Mouse (Mus musculus) heart, postnatal 25 days (tissue): ENCODE results near the gene Rbms1. TPM values are rescaled to one million over a fixed set of nuclear protein-coding genes. Genes with fewer than 3 reads are reported as not detected.

Experiments used
- DNase-seq: peaks from one replicate; pipeline ENCODE4 v3.0.0; 2022; ENCODE audit warnings: low spot score
- intact Hi-C: fragments of 180-260 bp; cut with DNase I; formaldehyde crosslinking; loops from one replicate; pipeline ENCODE4 v1.15.1; 2025
- total RNA-seq, 2 experiments: library from RNA; stranded (reverse); gene quantifications; 2 replicates each; pipeline ENCODE4 v1.2.3; 2021

Rbms1 gene
- total RNA-seq, 2 experiments from 2014 or later = 47.3 to 47.7 TPM

GRCm38 (mm10) chr2:60882202-60883042, 80.6 kb downstream of the Rbms1 start:
- intact Hi-C loops = loop anchor here (5.0 to 10.0 kb wide), 2 partner anchors 45 to 252 kb away; no protein-coding TSS in a partner anchor
- DNase-seq = no peak

DNA sequence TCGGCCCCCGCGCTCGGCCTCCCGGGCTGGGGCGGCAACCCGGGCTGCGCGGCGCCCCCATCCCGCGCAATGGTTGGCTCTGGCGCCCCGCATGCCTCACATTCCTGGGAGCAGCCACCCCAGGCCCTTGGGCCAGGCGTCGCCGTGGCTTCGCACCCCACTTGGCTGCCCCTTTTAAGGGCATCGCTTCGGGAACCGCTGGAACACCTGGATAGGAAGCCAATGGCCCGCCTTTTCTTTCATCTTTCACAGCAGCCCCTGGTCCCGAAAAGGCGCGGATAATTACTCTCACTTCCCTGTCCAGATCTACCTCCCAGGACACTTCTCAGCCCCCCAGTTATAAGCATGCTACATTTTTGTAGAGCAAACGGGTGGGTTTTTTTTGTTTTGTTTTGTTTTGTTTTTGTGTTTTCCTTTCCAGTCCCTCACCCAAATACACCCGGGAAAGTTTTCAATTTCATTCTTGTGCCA, 81.4 kb downstream of the Rbms1 start:
- no peak for DNase-seq

GRCm38 (mm10) chr2:60880789-60881570, 82.0 kb downstream of the Rbms1 start:
- intact Hi-C loops = loop anchor here (2.0 to 10.0 kb wide), 5 partner anchors 32 to 254 kb away; partner anchors contain the start of gene Rbms1

More for the DNA sequence above, 81.4 kb downstream of the Rbms1 start:
- intact Hi-C loops = loop anchor here (2.0 to 10.0 kb wide), 5 partner anchors 33 to 253 kb away; partner anchors contain the start of gene Rbms1

GRCm38 (mm10) chr2:60879966-60880788, 82.8 kb downstream of the Rbms1 start:
- intact Hi-C loops = loop anchor here (2.0 to 10.0 kb wide), 5 partner anchors 31 to 255 kb away; partner anchors contain the start of gene Rbms1
- no peak for DNase-seq

More at GRCm38 (mm10) chr2:60880789-60881570, 82.0 kb downstream of the Rbms1 start:
- DNase-seq = peak; percentile 73

DNA sequence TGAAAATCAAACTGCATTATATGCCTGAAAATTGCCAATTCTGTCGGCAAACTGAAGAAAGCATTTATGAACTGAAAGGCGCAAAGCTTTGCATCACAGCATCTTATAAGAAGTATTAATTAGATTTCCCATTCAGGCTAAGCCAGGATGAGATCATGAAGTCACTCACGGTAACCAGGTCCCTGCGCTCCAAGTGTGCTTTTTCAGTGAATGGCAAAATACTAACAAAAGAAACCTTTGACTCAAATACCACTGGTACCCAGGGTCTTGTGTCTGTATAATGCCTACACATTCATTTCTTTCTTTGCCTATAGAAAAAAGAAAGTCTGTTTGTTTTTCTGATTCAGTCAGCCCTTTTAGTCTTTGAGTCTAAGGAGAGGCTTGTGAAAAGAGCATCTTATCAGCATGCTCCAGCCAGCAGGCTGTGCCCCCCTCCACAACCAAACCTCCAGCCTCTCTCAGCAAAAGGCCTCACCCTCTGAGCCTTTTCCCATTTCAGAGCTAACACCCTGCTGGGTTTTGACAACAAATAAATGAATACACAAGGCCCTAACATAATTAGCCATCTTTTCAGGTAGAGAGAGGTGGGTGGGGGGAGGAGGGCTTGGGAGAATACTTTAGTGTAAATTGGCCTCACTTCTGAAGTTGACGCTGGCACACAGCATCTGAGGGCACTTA, 83.7 kb downstream of the Rbms1 start:
- intact Hi-C loops = no loop called here
- no peak for DNase-seq

GRCm38 (mm10) chr2:60877543-60878386, 85.2 kb downstream of the Rbms1 start:
- no peak for DNase-seq

DNA sequence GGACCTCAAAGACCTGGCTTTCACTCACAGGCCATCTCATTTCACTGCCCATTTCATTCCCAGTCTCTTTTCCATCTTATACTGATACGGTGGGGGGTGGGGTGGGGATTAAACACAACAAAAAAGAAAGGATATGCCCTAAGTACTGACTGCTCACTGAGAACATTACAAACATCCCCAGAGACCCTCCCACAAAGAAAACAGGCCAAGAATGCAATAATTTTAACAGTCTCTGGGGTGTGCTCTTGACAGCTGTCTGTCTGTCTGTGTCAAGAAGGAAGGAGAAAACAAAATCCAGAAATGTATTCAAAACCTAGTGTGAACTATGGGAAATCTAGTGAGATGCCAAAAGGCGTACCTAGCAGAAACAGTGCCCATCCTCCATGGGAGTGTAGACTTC, 86.1 kb downstream of the Rbms1 start:
- DNase-seq = no peak
- intact Hi-C loops = no loop called here

More at GRCm38 (mm10) chr2:60877543-60878386, 85.2 kb downstream of the Rbms1 start:
- intact Hi-C loops = no loop called here

GRCm38 (mm10) chr2:60872095-60872811, 90.7 kb downstream of the Rbms1 start:
- intact Hi-C loops = no loop called here
- no peak for DNase-seq

DNA sequence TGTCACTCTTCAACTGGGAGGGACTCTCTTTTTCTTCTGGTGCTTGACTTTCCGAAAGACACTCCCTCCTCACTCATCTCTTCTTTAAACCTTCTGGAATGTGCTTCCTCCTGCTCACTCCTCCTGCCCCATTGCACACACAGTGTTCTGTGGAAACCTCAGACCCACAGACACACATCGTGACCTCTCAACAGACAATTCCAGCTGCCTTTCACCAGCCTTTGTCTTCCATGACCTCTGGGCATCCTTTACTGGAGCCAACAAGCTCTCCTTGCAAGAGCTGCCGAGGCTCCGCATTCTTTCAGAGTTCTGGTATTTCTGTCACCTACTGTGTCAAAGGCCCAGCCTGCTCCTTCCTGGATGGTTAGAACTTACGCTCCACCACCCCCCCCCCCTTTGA, 92.0 kb downstream of the Rbms1 start:
- DNase-seq = no peak
- intact Hi-C loops = no loop called here

- no peak for DNase-seq
- intact Hi-C loops = no loop called here
Observed at GRCm38 (mm10) chr2:60870450-60870849, 92.5 kb downstream of the Rbms1 start.

- no peak for DNase-seq
- intact Hi-C loops = no loop called here
Observed at GRCm38 (mm10) chr2:60869001-60869743, 93.8 kb downstream of the Rbms1 start.

GRCm38 (mm10) chr2:60868060-60868662, 94.8 kb downstream of the Rbms1 start:
- intact Hi-C loops = no loop called here

DNA sequence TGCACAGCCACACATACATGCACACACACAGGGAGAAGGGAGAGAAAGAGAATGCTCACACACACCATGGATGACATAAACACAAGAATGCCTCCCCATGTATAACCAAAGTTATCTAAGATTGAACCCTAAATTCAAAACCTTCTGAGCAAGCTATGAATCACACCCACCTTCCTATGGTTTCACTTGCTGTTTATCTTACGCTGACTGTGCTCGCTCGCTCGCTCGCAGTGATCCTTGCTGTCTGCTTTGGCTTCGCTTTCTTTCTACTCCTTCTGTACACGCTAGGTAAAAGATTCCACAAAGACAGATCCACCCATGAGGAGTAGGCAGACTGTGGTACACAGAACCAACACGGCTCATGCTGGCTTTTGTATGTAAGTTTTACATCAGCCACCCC, 95.7 kb downstream of the Rbms1 start:
- no peak for DNase-seq
- intact Hi-C loops = no loop called here

More at GRCm38 (mm10) chr2:60868060-60868662, 94.8 kb downstream of the Rbms1 start:
- DNase-seq = no peak

GRCm38 (mm10) chr2:60865869-60866268, 97.1 kb downstream of the Rbms1 start:
- intact Hi-C loops = no loop called here
- DNase-seq = no peak

DNA sequence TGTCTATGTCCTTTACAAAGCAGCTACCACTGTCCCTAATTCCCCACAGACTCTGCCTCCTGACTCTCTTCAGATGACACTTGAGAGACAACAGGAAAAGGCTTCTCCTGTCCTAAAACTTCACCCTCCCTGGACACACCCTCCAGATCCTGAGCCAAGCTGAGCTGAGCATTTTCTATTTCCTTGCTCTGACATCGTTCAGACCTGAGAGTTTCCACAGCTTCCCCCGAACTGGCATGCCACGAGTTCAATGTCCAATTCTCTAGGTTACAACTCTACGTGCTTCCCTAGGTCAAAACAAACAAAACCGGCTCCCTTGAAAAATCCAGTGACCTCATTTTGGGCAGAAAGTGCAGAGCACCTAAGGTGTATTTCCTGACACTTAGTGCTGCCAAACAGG, 98.0 kb downstream of the Rbms1 start:
- intact Hi-C loops = no loop called here
- DNase-seq = no peak

DNA sequence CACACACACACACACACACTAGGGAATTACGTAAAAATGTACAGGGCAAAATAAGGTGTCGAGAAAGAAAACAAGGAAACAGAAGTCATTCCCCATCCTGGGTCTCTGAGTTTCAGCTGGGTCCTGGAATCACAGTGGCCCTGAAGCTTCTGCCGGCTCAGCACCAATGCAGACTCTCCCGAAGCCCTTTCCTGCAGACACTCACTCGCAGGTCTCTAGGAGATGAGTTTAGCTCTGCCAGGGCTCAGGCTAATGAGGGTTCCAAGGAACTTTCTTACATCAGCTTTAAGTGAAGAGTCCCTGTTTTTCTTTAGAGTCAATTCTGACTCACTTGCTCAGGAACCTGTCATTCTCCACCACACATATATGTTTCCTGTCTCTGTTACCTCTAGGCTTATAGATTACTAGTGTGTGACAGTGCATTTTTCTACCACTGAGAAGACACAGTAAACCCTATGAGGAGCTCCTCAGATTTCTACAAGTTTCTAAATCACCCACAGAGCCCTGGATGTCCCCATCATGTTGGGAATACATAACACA, 98.7 kb downstream of the Rbms1 start:
- intact Hi-C loops = no loop called here
- no peak for DNase-seq
